Mouse (Mus musculus) lung, postnatal 0 days (tissue): Measurements from ENCODE around the gene Gtf2h4. TPM values are rescaled to one million over a fixed set of nuclear protein-coding genes. Genes with fewer than 3 reads are reported as not detected.

ENCODE experiments used
- ATAC-seq: fragments of 200-750 bp; cut with Nextera tagmentation; 2 replicates; pipeline ENCODE4 v1.8.0; 2017; ENCODE audit warnings: moderate library complexity
- DNase-seq: peaks from one replicate; pipeline ENCODE4 v3.0.0-alpha.2; 2016; ENCODE audit warnings: low spot score
- H3K27ac ChIP-seq: fragments of 300-500 bp; sonication (generic); 2 replicates; pipeline ENCODE4 v1.5.1; 2014; ENCODE audit warnings: antibody characterized with exemption, mild to moderate bottlenecking, low read length, mixed read lengths
- H3K27me3 ChIP-seq: fragments of 300-500 bp; sonication (generic); replicated peaks from 2 replicates; pipeline ENCODE4 v1.6.1; 2014; ENCODE audit warnings: low read length, mixed read lengths; ENCODE audit not compliant: insufficient read depth
- H3K36me3 ChIP-seq: fragments of 300-500 bp; sonication (generic); 2 replicates; pipeline ENCODE4 v1.6.1; 2014; ENCODE audit warnings: low read length, mixed read lengths; ENCODE audit not compliant: insufficient read depth
- H3K4me1 ChIP-seq: fragments of 300-500 bp; sonication (generic); 2 replicates; pipeline ENCODE4 v1.6.1; 2014; ENCODE audit warnings: antibody characterized with exemption, low read depth, low read length, mixed read lengths; ENCODE audit not compliant: insufficient read depth
- H3K4me2 ChIP-seq: fragments of 300-500 bp; sonication (generic); replicated peaks from 2 replicates; pipeline ENCODE4 v1.6.1; 2014; ENCODE audit warnings: low read depth, mild to moderate bottlenecking, low read length, moderate library complexity, mixed read lengths
- H3K4me3 ChIP-seq: fragments of 300-500 bp; sonication (generic); 2 replicates; pipeline ENCODE4 v1.5.1; 2014; ENCODE audit warnings: low read depth, low read length
- H3K9ac ChIP-seq: fragments of 300-500 bp; sonication (generic); replicated peaks from 2 replicates; pipeline ENCODE4 v1.6.1; 2014; ENCODE audit warnings: low read depth, mild to moderate bottlenecking
- H3K9me3 ChIP-seq: fragments of 300-500 bp; sonication (generic); 2 replicates; pipeline ENCODE4 v1.6.1; 2016; ENCODE audit warnings: low read length, mixed read lengths
- CTCF ChIP-seq: IDR thresholded peaks from 2 replicates; pipeline ENCODE4 v1.5.1; 2016; ENCODE audit warnings: antibody characterized with exemption, mild to moderate bottlenecking
- EP300 ChIP-seq: IDR thresholded peaks from 2 replicates; pipeline ENCODE4 v1.6.1; 2016; ENCODE audit warnings: antibody characterized with exemption, mild to moderate bottlenecking, control low read depth
- WGBS: fragments of 180-500 bp; shearing (Covaris S2); extraction: QIAGEN DNeasy Blood & Tissue Kit; methylation state at CpG from one replicate; pipeline ENCODE4 v1.1.7; 2014; 5-methylcytosine and 5-hydroxymethylcytosine counted together
- polyA plus RNA-seq: library from polyadenylated mRNA; unstranded; fragments of >200 nt; fragmentation: Nextera tagmentation; extraction: Ambion mirVana; gene quantifications from 2 replicates; pipeline ENCODE4 v1.2.1, GENCODE M21; 2015

The Gtf2h4 gene
- polyA plus RNA-seq, 1 experiment from 2014 or later, result 21.4 TPM

GRCm38 (mm10) chr17:35636363-35636762 is 37.2 kb downstream of the Gtf2h4 start:
- 26% methylated on average over 5 of the region's 5 CpGs for WGBS
- no peaks in the 10 kb centered on the region for H3K36me3 ChIP-seq
- no peaks in the 10 kb centered on the region for H3K27me3 ChIP-seq
- peak; percentile 56 for ATAC-seq
- H3K4me1 ChIP-seq, result peaks cover 4% of the 10 kb centered on the region; the same call in 1 of the 2 replicates
- H3K27ac ChIP-seq, result peak overlapping the region; percentile 76
- no peak overlapping the region for H3K9ac ChIP-seq
- no peak overlapping the region for H3K4me3 ChIP-seq
- H3K4me2 ChIP-seq, result peak overlapping the region; percentile 19
- no peaks in the 10 kb centered on the region for H3K9me3 ChIP-seq
- no peak for TF ChIP-seq CTCF
- TF ChIP-seq EP300, result no peak
- DNase-seq, result peak; percentile 87

GRCm38 (mm10) chr17:35635699-35636111 is 37.8 kb downstream of the Gtf2h4 start:
- H3K4me3 ChIP-seq, result peak overlapping the region; percentile 29
- H3K9ac ChIP-seq, result no peak overlapping the region
- no peaks in the 10 kb centered on the region for H3K27me3 ChIP-seq
- H3K4me1 ChIP-seq, result peaks cover 4% of the 10 kb centered on the region; the same call in 1 of the 2 replicates
- DNase-seq (peak; percentile 90), ATAC-seq (peak; percentile 34)
- H3K4me2 ChIP-seq, result peak overlapping the region; percentile 65
- no peaks in the 10 kb centered on the region for H3K36me3 ChIP-seq
- H3K27ac ChIP-seq, result peak overlapping the region; percentile 76
- under 1% methylated on average over 15 of the region's 15 CpGs for WGBS
- TF ChIP-seq CTCF (peak; percentile 84), EP300 (peak; percentile 55)
- H3K9me3 ChIP-seq, result no peaks in the 10 kb centered on the region

- Histone ChIP-seq H3K27ac (no peak overlapping the region), H3K4me1 (peaks cover 4% of the 10 kb centered on the region; the same call in 1 of the 2 replicates), H3K9ac (no peak overlapping the region), H3K27me3 (no peaks in the 10 kb centered on the region), H3K4me2 (no peak overlapping the region), H3K9me3 (no peaks in the 10 kb centered on the region), H3K4me3 (no peak overlapping the region), H3K36me3 (no peaks in the 10 kb centered on the region)
- TF ChIP-seq CTCF (peak; percentile 51), EP300 (no peak)
- no peak for ATAC-seq
- 81% methylated on average over 3 of the region's 3 CpGs for WGBS
- DNase-seq, result peak; percentile 41
Measured at GRCm38 (mm10) chr17:35635202-35635601, 38.3 kb downstream of the Gtf2h4 start.

GRCm38 (mm10) chr17:35633992-35634391 is 39.5 kb downstream of the Gtf2h4 start:
- H3K9me3 ChIP-seq, result no peaks in the 10 kb centered on the region
- TF ChIP-seq CTCF, result peak; percentile 80
- no peak; the same call in 1 of the 2 replicates for TF ChIP-seq EP300
- no peak overlapping the region for H3K4me2 ChIP-seq
- no peaks in the 10 kb centered on the region for H3K36me3 ChIP-seq
- ATAC-seq, result peak; percentile 78
- no peak overlapping the region for H3K27ac ChIP-seq
- H3K4me1 ChIP-seq, result peaks cover 4% of the 10 kb centered on the region; the same call in 1 of the 2 replicates
- no peak overlapping the region for H3K9ac ChIP-seq
- 12% methylated on average over 1 of the region's 1 CpGs for WGBS
- peak; percentile 90 for DNase-seq
- H3K27me3 ChIP-seq, result no peaks in the 10 kb centered on the region
- no peak overlapping the region for H3K4me3 ChIP-seq

GRCm38 (mm10) chr17:35626537-35626936 is 47.0 kb downstream of the Gtf2h4 start, which contains the start of gene Gm9573:
Gm9573 (minus strand) TSS chr17:35626637.
- H3K9ac ChIP-seq, result no peak within 1 kb of the TSS
- ATAC-seq (no peak), DNase-seq (no peak)
- H3K9me3 ChIP-seq, result no peaks in the 10 kb centered on the region
- no peak within 1 kb of the TSS for H3K27ac ChIP-seq
- no peak within 1 kb of the TSS for H3K4me2 ChIP-seq
- H3K4me1 ChIP-seq, result no peaks in the 10 kb centered on the region
- 60% methylated on average over 7 of the region's 7 CpGs for WGBS
- no peaks in the 10 kb centered on the region for H3K27me3 ChIP-seq
- H3K36me3 ChIP-seq, result no peaks in the 10 kb centered on the region
- H3K4me3 ChIP-seq, result no peak within 1 kb of the TSS
- no peak for TF ChIP-seq EP300
- no peak for TF ChIP-seq CTCF

Other genes with a start within 250 kb of the Gtf2h4 start
- 0.74 and 0.86 TPM in 2 replicates for gene H2-Q6, start 248.9 kb downstream of the Gtf2h4 start, polyA plus RNA-seq
- gene H2-Q7, start 234.6 kb downstream of the Gtf2h4 start, polyA plus RNA-seq, result 3.1 and 4.0 TPM in 2 replicates
- gene H2-Q10, start 203.7 kb downstream of the Gtf2h4 start, polyA plus RNA-seq, result 1.5 and 2.0 TPM in 2 replicates
- gene Pou5f1, start 167.7 kb downstream of the Gtf2h4 start, polyA plus RNA-seq, result 0.13 TPM in 1 of 2 replicates, not detected in the other
- gene Tcf19, start 156.9 kb downstream of the Gtf2h4 start, polyA plus RNA-seq, result 14.2 and 17.4 TPM in 2 replicates
- gene Cchcr1, start 156.6 kb downstream of the Gtf2h4 start, polyA plus RNA-seq, result 5.1 and 5.9 TPM in 2 replicates
- not detected in 2 replicates for gene Psors1c2, start 140.5 kb downstream of the Gtf2h4 start, polyA plus RNA-seq
- gene Cdsn, start 121.6 kb downstream of the Gtf2h4 start, polyA plus RNA-seq, result 0.04 TPM in 1 of 2 replicates, not detected in the other
- not detected in 2 replicates for gene 2300002M23Rik, start 106.3 kb downstream of the Gtf2h4 start, polyA plus RNA-seq
- gene Sfta2, start 72.2 kb downstream of the Gtf2h4 start, polyA plus RNA-seq, result 483 and 564 TPM in 2 replicates
- not detected in 2 replicates for gene Gm9573, start 47.1 kb downstream of the Gtf2h4 start, polyA plus RNA-seq
- gene Mucl3, start 30.0 kb downstream of the Gtf2h4 start, polyA plus RNA-seq, result 1.1 and 1.7 TPM in 2 replicates
- gene Vars2, start 6.1 kb downstream of the Gtf2h4 start, polyA plus RNA-seq, result 11.4 and 15.2 TPM in 2 replicates
- 64.2 and 79.3 TPM in 2 replicates for gene Ddr1, start 30.9 kb upstream of the Gtf2h4 start, polyA plus RNA-seq
- 205 and 234 TPM in 2 replicates for gene Ier3, start 147.9 kb upstream of the Gtf2h4 start, polyA plus RNA-seq
- gene Flot1, start 149.5 kb upstream of the Gtf2h4 start, polyA plus RNA-seq, result 106 and 117 TPM in 2 replicates
- 292 and 298 TPM in 2 replicates for gene Tubb5, start 164.6 kb upstream of the Gtf2h4 start, polyA plus RNA-seq
- gene Mdc1, start 167.8 kb upstream of the Gtf2h4 start, polyA plus RNA-seq, result 2.8 and 3.1 TPM in 2 replicates
- 21.4 and 22.9 TPM in 2 replicates for gene Nrm, start 187.6 kb upstream of the Gtf2h4 start, polyA plus RNA-seq
- 23.4 and 25.4 TPM in 2 replicates for gene Ppp1r18, start 191.9 kb upstream of the Gtf2h4 start, polyA plus RNA-seq
- 22.3 and 25.8 TPM in 2 replicates for gene Dhx16, start 206.1 kb upstream of the Gtf2h4 start, polyA plus RNA-seq
- gene 2310061I04Rik, start 223.7 kb upstream of the Gtf2h4 start, polyA plus RNA-seq, result 15.9 and 18.5 TPM in 2 replicates
- gene Atat1, start 236.3 kb upstream of the Gtf2h4 start, polyA plus RNA-seq, result 19.3 and 24.6 TPM in 2 replicates
- 40.7 and 44.8 TPM in 2 replicates for gene Mrps18b, start 242.7 kb upstream of the Gtf2h4 start, polyA plus RNA-seq
- gene Ppp1r10, start 242.7 kb upstream of the Gtf2h4 start, polyA plus RNA-seq, result 21.4 and 23.5 TPM in 2 replicates